Mouse (Mus musculus): Measurements from ENCODE around the gene Vwa8. TPM values are rescaled to one million over a fixed set of nuclear protein-coding genes. Genes with fewer than 3 reads are reported as not detected.

The Vwa8 gene
- total and polyA plus RNA-seq, 2 experiments from 2014 or later = 8.1 to 19.5 TPM

GRCm38 (mm10) chr14:79161741-79162140 is 312.9 kb downstream of the Vwa8 start:
- Histone ChIP-seq H3K9ac (replicated peaks; ENCODE audit: low read length, poor library complexity, severe bottlenecking) (no peak overlapping the region), H3K4me2 (ENCODE audit: low read depth, low read length, poor library complexity, severe bottlenecking) (no peak overlapping the region), H3K27me3 (ENCODE audit: insufficient read depth, low read length) (no peaks in the 10 kb centered on the region), H3K4me1 (ENCODE audit: insufficient read depth, low read length) (no peaks in the 10 kb centered on the region; the same call in 1 of the 2 replicates), H3K27ac (ENCODE audit: low read depth, low read length) (no peak overlapping the region), H3K9me3 (ENCODE audit: low read length) (no peaks in the 10 kb centered on the region), H3K4me3 (ENCODE audit: low read depth, low read length) (no peak overlapping the region), H3K36me3 (ENCODE audit: insufficient read depth, low read length) (peaks cover 5% of the 10 kb centered on the region)
- WGBS = 88% methylated on average over 9 of the region's 9 CpGs
- DNase-seq (ENCODE audit: low spot score) (no peak), ATAC-seq (ENCODE audit: low FRiP score) (no peak)
- no peak for TF ChIP-seq CTCF (IDR thresholded peaks at IDR 0.05)

- TF ChIP-seq CTCF (IDR thresholded peaks at IDR 0.05) = no peak
- WGBS = 57% methylated on average over 9 of the region's 9 CpGs
Observed at GRCm38 (mm10) chr14:79162678-79163077, 313.8 kb downstream of the Vwa8 start.

GRCm38 (mm10) chr14:79164334-79164733 is 315.5 kb downstream of the Vwa8 start:
- TF ChIP-seq CTCF (IDR thresholded peaks at IDR 0.05) = no peak
- 92% methylated on average over 4 of the region's 4 CpGs for WGBS
- ATAC-seq (ENCODE audit: low FRiP score) (no peak), DNase-seq (ENCODE audit: low spot score) (no peak)
- no peak overlapping the region for H3K27ac ChIP-seq (ENCODE audit: low read depth, low read length)
- no peak overlapping the region for H3K4me2 ChIP-seq (ENCODE audit: low read depth, low read length, poor library complexity, severe bottlenecking)
- H3K9ac ChIP-seq (replicated peaks; ENCODE audit: low read length, poor library complexity, severe bottlenecking) = no peak overlapping the region
- peaks cover 5% of the 10 kb centered on the region for H3K36me3 ChIP-seq (ENCODE audit: insufficient read depth, low read length)
- no peaks in the 10 kb centered on the region for H3K4me1 ChIP-seq (ENCODE audit: insufficient read depth, low read length)
- no peaks in the 10 kb centered on the region for H3K27me3 ChIP-seq (ENCODE audit: insufficient read depth, low read length)
- no peaks in the 10 kb centered on the region for H3K9me3 ChIP-seq (ENCODE audit: low read length)
- H3K4me3 ChIP-seq (ENCODE audit: low read depth, low read length) = no peak overlapping the region

More at GRCm38 (mm10) chr14:79162678-79163077, 313.8 kb downstream of the Vwa8 start:
- Histone ChIP-seq H3K4me2 (ENCODE audit: low read depth, low read length, poor library complexity, severe bottlenecking) (no peak overlapping the region), H3K27ac (ENCODE audit: low read depth, low read length) (no peak overlapping the region), H3K27me3 (ENCODE audit: insufficient read depth, low read length) (no peaks in the 10 kb centered on the region), H3K36me3 (ENCODE audit: insufficient read depth, low read length) (peaks cover 5% of the 10 kb centered on the region), H3K9me3 (ENCODE audit: low read length) (no peaks in the 10 kb centered on the region), H3K4me3 (ENCODE audit: low read depth, low read length) (no peak overlapping the region), H3K4me1 (ENCODE audit: insufficient read depth, low read length) (no peaks in the 10 kb centered on the region; the same call in 1 of the 2 replicates), H3K9ac (replicated peaks; ENCODE audit: low read length, poor library complexity, severe bottlenecking) (no peak overlapping the region)
- DNase-seq (ENCODE audit: low spot score) (peak; percentile 29), ATAC-seq (ENCODE audit: low FRiP score) (no peak)

DNA sequence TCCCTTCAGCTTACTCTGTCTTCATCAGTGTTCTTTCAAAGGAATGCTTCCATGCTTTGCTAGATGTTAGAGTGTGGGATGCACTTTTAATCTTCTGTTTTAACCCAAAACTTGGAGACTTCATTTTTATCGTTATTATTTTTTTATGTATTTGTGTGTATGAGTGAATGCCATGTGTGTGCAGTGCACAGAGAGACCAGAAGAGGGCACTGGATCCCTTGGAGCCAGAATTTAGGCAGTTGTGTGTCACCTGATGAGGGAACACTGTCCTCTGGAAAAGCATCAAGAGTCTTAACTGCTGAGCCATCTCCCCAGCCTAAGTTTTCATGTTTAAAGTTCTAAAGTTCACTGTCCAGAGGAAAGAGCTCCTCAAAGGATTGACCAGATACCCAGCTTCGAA is 316.1 kb downstream of the Vwa8 start:
- no peak overlapping the region for H3K9ac ChIP-seq (replicated peaks; ENCODE audit: low read length, poor library complexity, severe bottlenecking)
- ATAC-seq (ENCODE audit: low FRiP score) = no peak
- WGBS = 90% methylated on average over 2 of the region's 2 CpGs

DNA sequence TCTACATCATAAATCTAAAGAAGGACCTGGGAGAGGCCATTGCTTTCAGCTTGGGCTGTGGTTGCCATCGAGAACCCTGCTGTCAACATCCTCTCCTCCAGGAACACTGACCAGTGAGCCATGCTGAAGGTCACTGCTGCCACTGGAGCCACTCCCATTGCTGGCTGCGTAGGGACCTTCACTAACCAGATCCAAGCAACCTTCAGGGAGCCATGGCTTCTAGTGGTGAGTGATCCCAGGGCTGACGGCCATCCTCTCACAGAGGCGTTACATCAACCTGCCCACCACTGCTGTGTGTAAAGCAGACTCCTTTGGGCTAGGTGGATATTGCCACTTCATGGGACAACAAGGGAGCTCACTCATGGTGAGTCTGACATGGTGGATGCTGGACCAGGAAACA is 325.7 kb downstream of the Vwa8 start:
- TF ChIP-seq CTCF (IDR thresholded peaks at IDR 0.05) = no peak
- Histone ChIP-seq H3K27ac (ENCODE audit: low read depth, low read length) (no peak overlapping the region), H3K9me3 (ENCODE audit: low read length) (no peaks in the 10 kb centered on the region), H3K36me3 (ENCODE audit: insufficient read depth, low read length) (peaks cover 4% of the 10 kb centered on the region), H3K27me3 (ENCODE audit: insufficient read depth, low read length) (no peaks in the 10 kb centered on the region), H3K4me3 (ENCODE audit: low read depth, low read length) (no peak overlapping the region), H3K9ac (replicated peaks; ENCODE audit: low read length, poor library complexity, severe bottlenecking) (no peak overlapping the region), H3K4me2 (ENCODE audit: low read depth, low read length, poor library complexity, severe bottlenecking) (no peak overlapping the region), H3K4me1 (ENCODE audit: insufficient read depth, low read length) (no peaks in the 10 kb centered on the region)
- ATAC-seq (ENCODE audit: low FRiP score) (no peak), DNase-seq (ENCODE audit: low spot score) (no peak)
- 93% methylated on average over 4 of the region's 4 CpGs for WGBS

More for the DNA sequence above, 316.1 kb downstream of the Vwa8 start:
- Histone ChIP-seq H3K27ac (ENCODE audit: low read depth, low read length) (no peak overlapping the region), H3K36me3 (ENCODE audit: insufficient read depth, low read length) (peaks cover 5% of the 10 kb centered on the region), H3K4me3 (ENCODE audit: low read depth, low read length) (no peak overlapping the region), H3K27me3 (ENCODE audit: insufficient read depth, low read length) (no peaks in the 10 kb centered on the region), H3K4me1 (ENCODE audit: insufficient read depth, low read length) (no peaks in the 10 kb centered on the region), H3K9me3 (ENCODE audit: low read length) (no peaks in the 10 kb centered on the region), H3K4me2 (ENCODE audit: low read depth, low read length, poor library complexity, severe bottlenecking) (no peak overlapping the region)
- TF ChIP-seq CTCF (IDR thresholded peaks at IDR 0.05) = peak; percentile 63
- DNase-seq (ENCODE audit: low spot score) = peak; percentile 9

- DNase-seq (ENCODE audit: low spot score) (no peak), ATAC-seq (ENCODE audit: low FRiP score) (no peak)
- Histone ChIP-seq H3K36me3 (ENCODE audit: insufficient read depth, low read length) (peaks cover 4% of the 10 kb centered on the region), H3K27me3 (ENCODE audit: insufficient read depth, low read length) (no peaks in the 10 kb centered on the region), H3K9ac (replicated peaks; ENCODE audit: low read length, poor library complexity, severe bottlenecking) (no peak overlapping the region), H3K4me2 (ENCODE audit: low read depth, low read length, poor library complexity, severe bottlenecking) (no peak overlapping the region), H3K27ac (ENCODE audit: low read depth, low read length) (no peak overlapping the region), H3K9me3 (ENCODE audit: low read length) (no peaks in the 10 kb centered on the region), H3K4me3 (ENCODE audit: low read depth, low read length) (no peak overlapping the region), H3K4me1 (ENCODE audit: insufficient read depth, low read length) (no peaks in the 10 kb centered on the region)
- WGBS = 91% methylated on average over 7 of the region's 7 CpGs
- no peak for TF ChIP-seq CTCF (IDR thresholded peaks at IDR 0.05)
Observed at GRCm38 (mm10) chr14:79177754-79178153, 328.9 kb downstream of the Vwa8 start.
